Mouse (Mus musculus): ENCODE data around the gene Gstp1. TPM values are rescaled to one million over a fixed set of nuclear protein-coding genes. Genes with fewer than 3 reads are reported as not detected.

Gene Gstp1
- polyA plus RNA-seq, 1 experiment from 2014 or later, result 468 TPM

DNA sequence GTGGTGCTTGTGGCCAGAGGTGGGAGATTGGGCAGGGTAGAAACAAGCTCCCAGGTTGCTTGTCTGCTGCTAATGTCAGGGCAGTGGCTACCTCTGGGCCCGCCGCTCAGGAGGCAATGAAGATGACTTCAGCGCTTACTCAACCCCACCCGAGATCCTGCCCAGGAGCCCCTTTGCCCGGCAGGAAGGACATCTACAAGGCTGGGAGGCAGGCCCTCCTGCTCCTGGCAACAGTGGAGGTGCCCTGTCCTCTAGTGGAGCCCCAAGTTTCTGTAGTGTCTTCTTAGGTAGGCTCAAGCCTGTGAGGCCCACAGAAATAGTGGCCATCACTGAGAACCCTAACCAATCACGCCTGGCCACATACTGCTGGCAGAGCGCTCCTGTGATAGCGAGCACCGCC is 32.7 kb downstream of the Gstp1 start:
- Histone ChIP-seq H3K27ac (ENCODE audit: low read depth) (no peak overlapping the region), H3K4me1 (ENCODE audit: insufficient read depth) (peaks cover 5% of the 10 kb centered on the region; the same call in 1 of the 2 replicates), H3K36me3 (ENCODE audit: insufficient read depth) (peaks cover 48% of the 10 kb centered on the region), H3K4me2 (no peak overlapping the region), H3K27me3 (ENCODE audit: insufficient read depth, low read length) (no peaks in the 10 kb centered on the region), H3K9ac (no peak overlapping the region), H3K4me3 (ENCODE audit: low read depth, low read length) (no peak overlapping the region), H3K9me3 (ENCODE audit: low read depth, low read length) (no peaks in the 10 kb centered on the region)
- DNase-seq, result no peak
- no peak for ATAC-seq (ENCODE audit: insufficient read depth)
- TF ChIP-seq CTCF (IDR thresholded peaks at IDR 0.05; ENCODE audit: low read depth), result no peak
- 82% methylated on average over 9 of the region's 9 CpGs for WGBS

DNA sequence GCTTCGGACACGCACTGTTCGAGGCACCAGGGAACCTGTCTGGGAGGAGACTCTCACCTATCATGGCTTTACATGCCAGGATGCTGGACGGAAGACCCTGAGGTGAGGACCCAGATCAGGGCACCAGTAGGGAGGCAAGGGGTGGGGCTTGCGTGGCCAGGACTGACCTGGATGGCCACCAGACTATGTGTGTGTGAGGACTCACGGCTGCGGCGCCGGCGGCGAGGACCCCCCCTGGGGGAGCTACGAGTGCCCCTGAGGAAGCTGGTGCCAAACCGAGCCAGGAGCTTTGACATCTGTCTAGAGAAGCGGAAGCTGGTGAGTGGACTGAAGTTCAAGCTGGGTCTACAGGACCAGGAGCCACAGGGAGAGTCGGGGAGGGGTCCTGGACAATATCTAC is 33.5 kb downstream of the Gstp1 start:
- Histone ChIP-seq H3K4me2 (no peak overlapping the region), H3K4me1 (ENCODE audit: insufficient read depth) (peaks cover 5% of the 10 kb centered on the region; the same call in 1 of the 2 replicates), H3K4me3 (ENCODE audit: low read depth, low read length) (no peak overlapping the region), H3K27me3 (ENCODE audit: insufficient read depth, low read length) (no peaks in the 10 kb centered on the region), H3K9me3 (ENCODE audit: low read depth, low read length) (no peaks in the 10 kb centered on the region), H3K27ac (ENCODE audit: low read depth) (no peak overlapping the region), H3K36me3 (ENCODE audit: insufficient read depth) (peaks cover 40% of the 10 kb centered on the region), H3K9ac (no peak overlapping the region)
- no peak for TF ChIP-seq CTCF (IDR thresholded peaks at IDR 0.05; ENCODE audit: low read depth)
- no peak for DNase-seq
- ATAC-seq (ENCODE audit: insufficient read depth), result no peak
- WGBS, result 81% methylated on average over 15 of the region's 15 CpGs

DNA sequence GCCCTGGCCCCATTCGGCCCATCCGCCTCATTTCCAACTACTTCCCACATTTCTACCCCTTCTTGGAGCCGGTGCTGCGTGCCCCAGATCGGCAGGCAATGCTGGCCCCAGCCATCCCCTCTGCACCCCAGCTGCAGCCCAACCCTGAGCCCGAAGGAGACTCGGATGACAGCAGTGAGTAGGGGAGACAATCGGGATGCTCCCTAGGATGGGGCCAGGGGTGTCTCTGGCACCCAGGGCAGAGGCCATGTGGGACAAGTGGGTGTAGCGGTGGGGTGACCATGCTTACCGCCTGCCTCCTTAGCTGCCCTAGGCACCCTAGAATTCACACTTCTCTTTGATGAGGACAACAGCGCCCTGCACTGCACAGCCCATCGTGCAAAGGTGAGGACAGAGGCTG is 34.1 kb downstream of the Gstp1 start:
- H3K36me3 ChIP-seq (ENCODE audit: insufficient read depth), result peaks cover 34% of the 10 kb centered on the region
- H3K27ac ChIP-seq (ENCODE audit: low read depth), result no peak overlapping the region
- TF ChIP-seq CTCF (IDR thresholded peaks at IDR 0.05; ENCODE audit: low read depth), result no peak
- 73% methylated on average over 12 of the region's 12 CpGs for WGBS
- no peaks in the 10 kb centered on the region for H3K9me3 ChIP-seq (ENCODE audit: low read depth, low read length)
- ATAC-seq (ENCODE audit: insufficient read depth) (no peak), DNase-seq (no peak)
- no peak overlapping the region for H3K9ac ChIP-seq
- no peak overlapping the region for H3K4me3 ChIP-seq (ENCODE audit: low read depth, low read length)
- peaks cover 5% of the 10 kb centered on the region; the same call in 1 of the 2 replicates for H3K4me1 ChIP-seq (ENCODE audit: insufficient read depth)
- no peak overlapping the region for H3K4me2 ChIP-seq
- H3K27me3 ChIP-seq (ENCODE audit: insufficient read depth, low read length), result no peaks in the 10 kb centered on the region

DNA sequence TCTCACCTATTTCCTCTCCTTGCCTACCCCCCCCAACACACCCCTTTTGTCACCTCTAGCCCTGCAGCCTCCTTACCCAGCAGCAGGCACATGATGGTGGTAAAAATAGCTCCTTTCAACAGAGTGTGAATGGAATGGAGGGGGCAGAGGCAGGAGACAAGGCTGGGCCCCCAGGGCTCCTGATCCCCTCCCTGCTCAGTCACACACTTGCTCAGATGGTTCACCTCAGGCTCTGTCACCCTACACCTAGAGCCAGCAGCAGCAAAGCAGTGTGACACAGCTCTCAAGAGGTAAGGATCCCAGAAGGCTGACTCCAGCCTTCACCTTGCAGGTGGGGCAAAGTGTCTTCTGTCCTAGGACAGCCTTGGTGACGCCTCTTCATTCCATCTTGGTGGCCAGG is 34.7 kb downstream of the Gstp1 start, which contains the start of gene Doc2g:
Gene Doc2g (plus strand): TSS at position 202 of the 400 bp plus-strand sequence.
- Histone ChIP-seq H3K9me3 (ENCODE audit: low read depth, low read length) (no peaks in the 10 kb centered on the region), H3K27ac (ENCODE audit: low read depth) (no peak within 1 kb of the TSS), H3K9ac (no peak within 1 kb of the TSS; the same call in 1 of the 2 replicates), H3K4me3 (ENCODE audit: low read depth, low read length) (no peak within 1 kb of the TSS), H3K36me3 (ENCODE audit: insufficient read depth) (peaks cover 28% of the 10 kb centered on the region), H3K27me3 (ENCODE audit: insufficient read depth, low read length) (no peaks in the 10 kb centered on the region), H3K4me1 (ENCODE audit: insufficient read depth) (peaks cover 5% of the 10 kb centered on the region; the same call in 1 of the 2 replicates), H3K4me2 (no peak within 1 kb of the TSS)
- WGBS, result 55% methylated on average over 1 of the region's 1 CpGs
- ATAC-seq (ENCODE audit: insufficient read depth) (no peak), DNase-seq (no peak)
- TF ChIP-seq CTCF (IDR thresholded peaks at IDR 0.05; ENCODE audit: low read depth), result no peak

DNA sequence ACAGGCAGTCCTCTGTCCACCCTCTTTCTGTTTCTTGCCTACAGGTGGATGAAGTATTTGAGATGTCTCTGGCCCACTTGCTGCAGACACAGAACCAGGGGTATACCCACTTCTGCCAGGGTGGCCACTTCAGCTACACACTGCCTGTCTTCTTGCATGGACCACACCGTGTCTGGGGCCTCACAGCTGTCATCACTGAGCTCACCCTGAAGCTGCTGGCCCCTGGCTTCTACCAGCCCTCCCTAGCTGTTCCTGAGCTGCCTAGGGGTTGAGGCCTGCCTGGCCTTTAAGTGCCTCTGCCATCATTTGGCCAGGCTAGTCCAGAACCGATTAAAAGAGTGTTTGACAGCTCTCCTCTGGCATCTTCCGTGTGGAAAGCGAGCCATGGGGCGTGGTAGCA is 36.0 kb downstream of the Gstp1 start:
- H3K4me1 ChIP-seq (ENCODE audit: insufficient read depth), result peaks cover 5% of the 10 kb centered on the region; the same call in 1 of the 2 replicates
- H3K27me3 ChIP-seq (ENCODE audit: insufficient read depth, low read length), result no peaks in the 10 kb centered on the region
- H3K27ac ChIP-seq (ENCODE audit: low read depth), result no peak overlapping the region
- TF ChIP-seq CTCF (IDR thresholded peaks at IDR 0.05; ENCODE audit: low read depth), result no peak
- no peaks in the 10 kb centered on the region for H3K9me3 ChIP-seq (ENCODE audit: low read depth, low read length)
- no peak for DNase-seq
- peaks cover 16% of the 10 kb centered on the region for H3K36me3 ChIP-seq (ENCODE audit: insufficient read depth)
- H3K9ac ChIP-seq, result no peak overlapping the region
- H3K4me3 ChIP-seq (ENCODE audit: low read depth, low read length), result no peak overlapping the region
- peak overlapping the region; percentile 93; the same call in 1 of the 2 replicates for H3K4me2 ChIP-seq
- WGBS, result 77% methylated on average over 5 of the region's 5 CpGs
- ATAC-seq (ENCODE audit: insufficient read depth), result no peak

DNA sequence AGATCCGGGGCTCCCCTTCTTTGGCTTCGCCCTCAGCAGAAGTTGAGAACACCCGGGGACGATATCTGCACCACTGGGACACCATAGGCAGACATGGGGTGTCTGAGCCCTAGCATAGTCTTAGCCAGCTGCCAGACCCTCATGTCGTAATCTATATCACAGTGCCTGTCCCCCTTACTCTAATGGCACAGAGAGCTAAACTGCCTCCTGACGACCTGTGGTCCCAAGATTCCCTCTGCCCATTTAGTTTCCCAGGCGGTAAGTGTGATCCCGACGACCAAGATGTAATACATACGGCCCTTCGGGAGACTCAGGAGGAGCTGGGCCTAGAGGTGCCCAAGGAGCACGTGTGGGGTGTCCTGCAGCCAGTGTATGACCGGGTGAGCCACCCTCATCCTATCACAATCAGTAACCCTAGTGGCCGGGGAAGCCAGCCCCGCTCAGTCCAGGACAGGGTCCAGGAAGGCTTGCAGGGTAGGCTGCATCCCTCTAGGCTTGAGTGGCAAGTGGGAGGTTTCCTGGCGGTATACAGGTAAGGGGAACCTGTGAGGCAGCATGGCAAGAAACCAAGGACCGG is 36.7 kb downstream of the Gstp1 start:
- ATAC-seq (ENCODE audit: insufficient read depth) (peak; percentile 18; the same call in 1 of the 2 replicates), DNase-seq (peak; percentile 20)
- Histone ChIP-seq H3K27me3 (ENCODE audit: insufficient read depth, low read length) (no peaks in the 10 kb centered on the region), H3K27ac (ENCODE audit: low read depth) (peak overlapping the region; percentile 97), H3K9me3 (ENCODE audit: low read depth, low read length) (no peaks in the 10 kb centered on the region), H3K4me3 (ENCODE audit: low read depth, low read length) (peak overlapping the region; percentile 48), H3K4me2 (peak overlapping the region; percentile 93), H3K4me1 (ENCODE audit: insufficient read depth) (peaks cover 5% of the 10 kb centered on the region; the same call in 1 of the 2 replicates), H3K36me3 (ENCODE audit: insufficient read depth) (peaks cover 8% of the 10 kb centered on the region), H3K9ac (peak overlapping the region; percentile 67)
- WGBS, result 17% methylated on average over 17 of the region's 17 CpGs
- no peak for TF ChIP-seq CTCF (IDR thresholded peaks at IDR 0.05; ENCODE audit: low read depth)

DNA sequence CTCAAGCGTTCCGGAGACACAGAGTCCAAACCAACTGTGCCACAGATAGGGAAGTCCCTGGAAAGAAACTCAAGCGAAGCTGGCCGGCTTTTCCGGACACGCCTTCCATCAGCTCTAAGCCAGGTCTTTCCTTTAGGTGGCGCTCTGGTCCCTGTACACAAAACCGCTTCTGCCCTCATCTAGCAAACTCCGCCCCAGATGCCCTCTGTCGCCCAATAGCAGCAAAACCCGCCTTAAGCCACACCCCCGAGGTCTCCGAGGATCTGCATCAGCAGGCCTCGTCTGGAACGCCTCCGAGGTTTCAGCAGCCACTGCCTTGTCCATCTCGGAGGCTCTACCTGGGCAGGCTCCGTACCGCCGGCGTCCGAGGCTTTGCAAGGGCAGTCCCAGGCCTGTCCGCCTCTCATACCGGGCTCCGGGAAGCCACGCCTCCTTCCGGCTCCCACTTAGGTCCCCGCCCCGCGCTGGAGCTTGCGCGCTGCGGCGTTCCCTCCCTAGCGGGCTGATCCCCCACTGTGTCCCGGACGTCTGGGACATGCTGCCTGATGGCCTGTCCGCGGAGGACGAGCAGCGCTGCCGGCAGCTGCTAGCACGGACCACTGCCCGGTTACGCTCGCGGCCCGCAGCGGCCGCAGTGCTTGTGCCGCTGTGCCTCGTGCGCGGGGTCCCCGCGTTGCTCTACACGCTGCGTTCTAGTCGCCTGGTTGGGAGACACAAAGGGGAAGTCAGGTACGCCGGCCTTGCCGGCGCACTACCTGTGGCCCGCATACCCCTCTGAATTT is 37.5 kb downstream of the Gstp1 start, which contains the start of the genes Nudt8 and Gm49405:
Gene Nudt8 (plus strand): TSS at position 462 of the 782 bp plus-strand sequence.
Gene Gm49405 (plus strand): TSS at position 508 of the 782 bp plus-strand sequence.
- DNase-seq (peak; percentile 99), ATAC-seq (ENCODE audit: insufficient read depth) (peak; percentile 94)
- H3K4me2 ChIP-seq, result peak within 1 kb of the TSS; percentile 93
- H3K27me3 ChIP-seq (ENCODE audit: insufficient read depth, low read length), result no peaks in the 10 kb centered on the region
- no peaks in the 10 kb centered on the region for H3K9me3 ChIP-seq (ENCODE audit: low read depth, low read length)
- peaks cover 5% of the 10 kb centered on the region; the same call in 1 of the 2 replicates for H3K36me3 ChIP-seq (ENCODE audit: insufficient read depth)
- TF ChIP-seq CTCF (IDR thresholded peaks at IDR 0.05; ENCODE audit: low read depth), result peak; percentile 84
- 0% methylated on average over 64 of the region's 64 CpGs for WGBS
- peak within 1 kb of the TSS; percentile 48 for H3K4me3 ChIP-seq (ENCODE audit: low read depth, low read length)
- H3K4me1 ChIP-seq (ENCODE audit: insufficient read depth), result peaks cover 5% of the 10 kb centered on the region; the same call in 1 of the 2 replicates
- H3K9ac ChIP-seq, result peak within 1 kb of the TSS; percentile 67
- H3K27ac ChIP-seq (ENCODE audit: low read depth), result peak within 1 kb of the TSS; percentile 97
